Mouse (Mus musculus) lung, embryonic 16.5 days (tissue): ENCODE data around the gene Urgcp. TPM values are rescaled to one million over a fixed set of nuclear protein-coding genes. Genes with fewer than 3 reads are reported as not detected.

Experiments used
- ATAC-seq: fragments of 200-750 bp; cut with Nextera tagmentation; 2 replicates; pipeline ENCODE4 v1.8.0; 2017; ENCODE audit warnings: low read depth, mild to moderate bottlenecking, moderate library complexity
- H3K27ac ChIP-seq: fragments of 300-500 bp; sonication (generic); 2 replicates; pipeline ENCODE4 v1.5.1; 2014; ENCODE audit warnings: mild to moderate bottlenecking, control low read depth, low read length
- H3K27me3 ChIP-seq: fragments of 300-500 bp; sonication (generic); 2 replicates; pipeline ENCODE4 v1.6.1; 2014; ENCODE audit warnings: low read depth, low read length, mixed read lengths; ENCODE audit not compliant: control insufficient read depth, insufficient read depth
- H3K36me3 ChIP-seq: fragments of 300-500 bp; sonication (generic); 2 replicates; pipeline ENCODE4 v1.6.1; 2014; ENCODE audit warnings: low read length; ENCODE audit not compliant: control insufficient read depth, insufficient read depth
- H3K4me1 ChIP-seq: fragments of 300-500 bp; sonication (generic); replicated peaks from 2 replicates; pipeline ENCODE4 v1.6.1; 2014; ENCODE audit warnings: low read length, mixed read lengths; ENCODE audit not compliant: control insufficient read depth, insufficient read depth
- H3K4me2 ChIP-seq: fragments of 300-500 bp; sonication (generic); 2 replicates; pipeline ENCODE4 v1.6.1; 2014; ENCODE audit warnings: low read depth, low read length, control low read depth
- H3K4me3 ChIP-seq: fragments of 300-500 bp; sonication (generic); 2 replicates; pipeline ENCODE4 v1.5.1; 2014; ENCODE audit warnings: mild to moderate bottlenecking, low read length, control low read depth
- H3K9ac ChIP-seq: fragments of 300-500 bp; sonication (generic); 2 replicates; pipeline ENCODE4 v1.6.1; 2014; ENCODE audit warnings: low read length, control low read depth
- H3K9me3 ChIP-seq: fragments of 300-500 bp; sonication (generic); 2 replicates; pipeline ENCODE4 v1.6.1; 2016; ENCODE audit warnings: low read length; ENCODE audit not compliant: control insufficient read depth
- WGBS: fragments of 180-500 bp; shearing (Covaris S2); extraction: QIAGEN DNeasy Blood & Tissue Kit; methylation state at CpG from one replicate; pipeline ENCODE4 v1.1.7; 2014; 5-methylcytosine and 5-hydroxymethylcytosine counted together
- polyA plus RNA-seq: library from polyadenylated mRNA; unstranded; fragments of >200 nt; fragmentation: Nextera tagmentation; extraction: Ambion mirVana; gene quantifications from 2 replicates; pipeline ENCODE4 v1.2.1, GENCODE M21; 2015

Urgcp gene
- polyA plus RNA-seq, 1 experiment from 2014 or later, result 26.0 TPM

DNA sequence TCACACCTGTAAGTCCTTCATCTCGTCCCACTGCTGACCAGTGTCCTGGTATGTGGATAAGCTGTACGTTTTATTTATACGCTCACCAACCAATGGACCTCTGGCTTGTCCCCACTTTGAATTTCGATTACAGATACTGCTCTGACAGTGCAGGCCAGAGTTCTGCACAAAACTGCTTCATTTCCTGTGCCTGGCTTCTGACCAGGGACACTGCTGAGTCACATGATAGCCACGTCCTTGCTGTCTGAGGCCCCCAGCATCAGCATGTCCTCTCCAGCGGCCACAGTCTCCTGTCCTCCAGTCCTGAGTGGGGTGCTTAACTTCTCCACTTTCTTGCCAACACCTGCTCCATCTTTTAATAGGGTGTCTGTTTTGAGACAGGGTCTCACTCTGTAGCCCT is 79.6 kb downstream of the Urgcp start:
- Histone ChIP-seq H3K4me1 (no peaks in the 10 kb centered on the region), H3K36me3 (no peaks in the 10 kb centered on the region), H3K4me2 (no peak overlapping the region), H3K9me3 (no peaks in the 10 kb centered on the region), H3K9ac (no peak overlapping the region), H3K27me3 (no peaks in the 10 kb centered on the region), H3K27ac (no peak overlapping the region), H3K4me3 (no peak overlapping the region)
- WGBS, result 37% methylated on average over 6 of the region's 6 CpGs
- ATAC-seq, result no peak

Other genes starting within 250 kb of the Urgcp start
- gene Xbp1, start 241.7 kb downstream of the Urgcp start, polyA plus RNA-seq, result 201 and 221 TPM in 2 replicates
- gene Ccdc117, start 220.2 kb downstream of the Urgcp start, polyA plus RNA-seq, result 18.0 and 18.6 TPM in 2 replicates
- 0.04 TPM in 1 of 2 replicates, not detected in the other for gene Ankrd36, start 192.7 kb downstream of the Urgcp start, polyA plus RNA-seq
- 180 TPM in 2 replicates for gene Mrps24, start 46.7 kb downstream of the Urgcp start, polyA plus RNA-seq
- gene Dbnl, start 26.1 kb upstream of the Urgcp start, polyA plus RNA-seq, result 110 and 111 TPM in 2 replicates
- 46.8 and 52.4 TPM in 2 replicates for gene Pgam2, start 41.4 kb upstream of the Urgcp start, polyA plus RNA-seq
- gene Polm, start 75.6 kb upstream of the Urgcp start, polyA plus RNA-seq, result 8.0 and 8.4 TPM in 2 replicates
- gene Aebp1, start 99.6 kb upstream of the Urgcp start, polyA plus RNA-seq, result 35.1 and 37.4 TPM in 2 replicates
- gene Pold2, start 115.9 kb upstream of the Urgcp start, polyA plus RNA-seq, result 127 and 139 TPM in 2 replicates
- 450 and 673 TPM in 2 replicates for gene Myl7, start 136.4 kb upstream of the Urgcp start, polyA plus RNA-seq
- 1.3 and 1.6 TPM in 2 replicates for gene Gck, start 187.7 kb upstream of the Urgcp start, polyA plus RNA-seq
- 52.3 and 53.1 TPM in 2 replicates for gene Ykt6, start 193.3 kb upstream of the Urgcp start, polyA plus RNA-seq